Mouse (Mus musculus) layer of hippocampus, postnatal 25 days (tissue): ENCODE data around the gene Cflar. TPM values are rescaled to one million over a fixed set of nuclear protein-coding genes. Genes with fewer than 3 reads are reported as not detected.

Source experiments
- total RNA-seq, 2 experiments: library from RNA; stranded (reverse); gene quantifications; 2 replicates each; pipeline ENCODE4 v1.2.3; 2021

Gene Cflar
- total RNA-seq, 2 experiments from 2014 or later, result 32.6 to 32.8 TPM

Other genes starting within 250 kb of the Cflar start
- 10 to 100 TPM; 25.0 to 25.6 TPM for gene Orc2, start 206.4 kb upstream of the Cflar start, total RNA-seq
- gene Fam126b, start 125.2 kb upstream of the Cflar start, total RNA-seq, result 100 to 1,000 TPM; 120 to 126 TPM
- 100 to 1,000 TPM; 113 to 131 TPM for gene Ndufb3, start 125.1 kb upstream of the Cflar start, total RNA-seq
- not detected for gene Als2cr12, start 15.5 kb upstream of the Cflar start, total RNA-seq
- 1 to 10 TPM; 2.7 TPM for gene Casp8, start 83.9 kb downstream of the Cflar start, total RNA-seq